Mouse (Mus musculus) lung, adult 2 months (tissue): ENCODE data around the gene Arhgap24.

ENCODE experiments used
- CTCF ChIP-seq: fragments of 200-500 bp; IDR thresholded peaks from 2 replicates; pipeline ENCODE4 v1.5.1; 2011; ENCODE audit warnings: mild to moderate bottlenecking, low read length, control low read depth; ENCODE audit not compliant: insufficient read depth
- POLR2A ChIP-seq: fragments of 200-500 bp; IDR thresholded peaks from 2 replicates; pipeline ENCODE4 v1.6.1; 2011; ENCODE audit warnings: low read depth, mild to moderate bottlenecking, control low read depth, low read length, borderline replicate concordance; ENCODE audit errors: extremely low read depth

DNA sequence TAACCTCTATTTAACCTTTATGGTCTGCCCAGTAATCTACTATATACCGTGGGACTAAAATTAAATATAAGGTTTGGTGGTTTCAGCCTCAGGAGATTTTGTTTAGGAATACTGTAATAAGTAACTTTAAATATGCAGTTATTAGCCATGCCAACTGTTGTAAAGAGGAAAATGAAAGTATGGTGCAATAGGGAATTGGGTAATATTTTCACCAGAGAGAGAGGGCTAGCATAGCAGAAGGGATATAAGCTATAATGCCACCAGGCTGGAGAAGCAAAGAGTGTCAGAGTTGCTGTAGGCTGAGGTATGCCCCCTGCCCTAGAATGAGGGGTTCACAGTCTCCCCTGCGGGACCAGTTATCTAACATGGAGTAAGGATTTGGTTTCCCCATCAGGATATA, 90.3 kb downstream of the Arhgap24 start:
- TF ChIP-seq CTCF (no peak), POLR2A (no peak)
